Mouse (Mus musculus) MEL (cell line): ENCODE measurements at regions not wholly inside any gene's neighbourhood (a gene's known extent, or its start where the extent isn't known, plus 50 kb on each side); places are given as distances from the start of the nearest gene placed in this dataset.

Experiments used
- DNase-seq: peaks from one replicate; pipeline ENCODE4 v3.0.0; 2011; ENCODE audit warnings: low read depth, low spot score
- H3K27ac ChIP-seq: 2 replicates; pipeline ENCODE4 v1.5.1; 2012; ENCODE audit warnings: low read depth, mild to moderate bottlenecking, control low read depth, low read length, moderate library complexity; ENCODE audit not compliant: control insufficient read depth
- H3K27me3 ChIP-seq, 2 experiments: fragments of 150-350 bp in 1 of 2; sonication (generic) in 1 of 2; 2 replicates each; pipeline ENCODE4 v1.6.1; 2012; ENCODE audit warnings: low read length in 2 of 2, mild to moderate bottlenecking in 2 of 2, improper control_type of control experiment in 1 of 2, moderate library complexity in 1 of 2; ENCODE audit not compliant: insufficient read depth in 2 of 2, control insufficient read depth in 1 of 2
- H3K36me3 ChIP-seq, 2 experiments: 2 replicates each; pipeline ENCODE4 v1.6.1; 2012 to 2014; ENCODE audit warnings: low read length in 2 of 2, improper control_type of control experiment in 1 of 2, inconsistent platforms in 1 of 2, mild to moderate bottlenecking in 1 of 2; ENCODE audit not compliant: insufficient read depth in 2 of 2, control insufficient read depth in 1 of 2
- H3K4me1 ChIP-seq, 2 experiments: fragments of 150-350 bp in 1 of 2; sonication (generic) in 1 of 2; 2 replicates each; pipeline ENCODE4 v1.6.1; 2012; ENCODE audit warnings: low read length in 2 of 2, improper control_type of control experiment in 1 of 2, mild to moderate bottlenecking in 1 of 2; ENCODE audit not compliant: insufficient read depth in 2 of 2, control insufficient read depth in 1 of 2
- H3K4me3 ChIP-seq, 2 experiments: fragments of 150-350 bp in 1 of 2; sonication (generic) in 1 of 2; 2 replicates each; pipeline ENCODE4 v1.5.1; 2012; ENCODE audit warnings: low read depth in 2 of 2, low read length in 2 of 2, mild to moderate bottlenecking in 2 of 2, moderate library complexity in 2 of 2, control low read depth in 1 of 2, improper control_type of control experiment in 1 of 2; ENCODE audit not compliant: control insufficient read depth in 1 of 2, insufficient read depth in 1 of 2
- H3K79me2 ChIP-seq: 2 replicates; pipeline ENCODE4 v1.6.1; 2012; ENCODE audit warnings: mild to moderate bottlenecking, low read length, moderate library complexity; ENCODE audit not compliant: control insufficient read depth, poor library complexity, insufficient read depth
- H3K9ac ChIP-seq: 2 replicates; pipeline ENCODE4 v1.6.1; 2012; ENCODE audit warnings: low read depth, mild to moderate bottlenecking, control low read depth, low read length, moderate library complexity; ENCODE audit not compliant: control insufficient read depth, poor library complexity, severe bottlenecking
- H3K9me3 ChIP-seq: fragments of 150-350 bp; sonication (generic); replicated peaks from 2 replicates; pipeline ENCODE4 v1.6.1; 2012; ENCODE audit warnings: mild to moderate bottlenecking, low read length, improper control_type of control experiment, moderate library complexity; ENCODE audit not compliant: insufficient read depth
- CHD1 ChIP-seq: IDR thresholded peaks from 2 replicates; pipeline ENCODE4 v1.6.1; 2012; ENCODE audit warnings: low read depth, mild to moderate bottlenecking, inconsistent platforms, low read length, improper control_type of control experiment
- CHD2 ChIP-seq: IDR thresholded peaks from 2 replicates; pipeline ENCODE4 v1.6.1; 2011; ENCODE audit warnings: low read length, improper control_type of control experiment
- EP300 ChIP-seq, 2 experiments: IDR thresholded peaks; 2 replicates each; pipeline ENCODE4 v1.6.1; 2011; ENCODE audit warnings: improper control_type of control experiment in 2 of 2, low read length in 2 of 2, low read depth in 1 of 2, mild to moderate bottlenecking in 1 of 2
- ETS1 ChIP-seq: IDR thresholded peaks from 2 replicates; pipeline ENCODE4 v1.6.1; 2012; ENCODE audit warnings: low read depth, mild to moderate bottlenecking, inconsistent platforms, low read length, improper control_type of control experiment, moderate library complexity
- GABPA ChIP-seq: IDR thresholded peaks from 2 replicates; pipeline ENCODE4 v1.6.1; 2012; ENCODE audit warnings: low read depth, mild to moderate bottlenecking, inconsistent platforms, low read length, improper control_type of control experiment, moderate library complexity
- HCFC1 ChIP-seq: IDR thresholded peaks from 2 replicates; pipeline ENCODE4 v1.6.1; 2012; ENCODE audit warnings: low read depth, mild to moderate bottlenecking, inconsistent platforms, low read length, improper control_type of control experiment, moderate library complexity
- KAT2A ChIP-seq: conservative IDR thresholded peaks from 2 replicates; pipeline ENCODE4 v1.6.1; 2012; ENCODE audit warnings: low read depth, low read length, improper control_type of control experiment, inconsistent platforms
- MAFK ChIP-seq: IDR thresholded peaks from 2 replicates; pipeline ENCODE4 v1.6.1; 2011; ENCODE audit warnings: low read depth, mild to moderate bottlenecking, low read length, improper control_type of control experiment, borderline replicate concordance
- MAX ChIP-seq: IDR thresholded peaks from 2 replicates; pipeline ENCODE4 v1.6.1; 2011; ENCODE audit warnings: low read length, improper control_type of control experiment
- MYB ChIP-seq: IDR thresholded peaks from 2 replicates; pipeline ENCODE4 v1.6.1; 2011; ENCODE audit warnings: mild to moderate bottlenecking, low read depth, low read length, improper control_type of control experiment
- MYC ChIP-seq: IDR thresholded peaks from 2 replicates; pipeline ENCODE4 v1.6.1; 2011; ENCODE audit warnings: low read depth, mild to moderate bottlenecking, low read length, improper control_type of control experiment, moderate library complexity
- NELFE ChIP-seq: IDR thresholded peaks from 2 replicates; pipeline ENCODE4 v1.6.1; 2011; ENCODE audit warnings: low read depth, low read length, improper control_type of control experiment
- NRF1 ChIP-seq: IDR thresholded peaks from 2 replicates; pipeline ENCODE4 v1.6.1; 2014; ENCODE audit warnings: low read depth, mild to moderate bottlenecking, inconsistent platforms, low read length, improper control_type of control experiment, moderate library complexity; ENCODE audit not compliant: poor library complexity, insufficient read depth, severe bottlenecking
- POLR2A ChIP-seq, 2 experiments: IDR thresholded peaks; 2 replicates each; pipeline ENCODE4 v1.6.1; 2011 to 2012; ENCODE audit warnings: low read length in 2 of 2, mild to moderate bottlenecking in 2 of 2, control low read depth in 1 of 2, improper control_type of control experiment in 1 of 2, low read depth in 1 of 2, moderate library complexity in 1 of 2; ENCODE audit not compliant: control insufficient read depth in 1 of 2, insufficient read depth in 1 of 2, poor library complexity in 1 of 2
- POLR2AphosphoS2 ChIP-seq: IDR thresholded peaks from 2 replicates; pipeline ENCODE4 v1.6.1; 2011; ENCODE audit warnings: low read length, improper control_type of control experiment
- POLR2AphosphoS5 ChIP-seq: IDR thresholded peaks from 2 replicates; pipeline ENCODE4 v1.6.1; 2012; ENCODE audit warnings: low read depth, borderline replicate concordance, mild to moderate bottlenecking, inconsistent platforms, low read length, moderate library complexity, mixed read lengths
- RCOR1 ChIP-seq: IDR thresholded peaks from 2 replicates; pipeline ENCODE4 v1.6.1; 2012; ENCODE audit warnings: low read depth, mild to moderate bottlenecking, inconsistent platforms, low read length, improper control_type of control experiment
- SIN3A ChIP-seq: IDR thresholded peaks from 2 replicates; pipeline ENCODE4 v1.6.1; 2012; ENCODE audit warnings: low read length, improper control_type of control experiment, inconsistent platforms
- TBP ChIP-seq: IDR thresholded peaks from 2 replicates; pipeline ENCODE4 v1.8.0; 2011; ENCODE audit warnings: low read depth, low read length, improper control_type of control experiment
- TCF12 ChIP-seq: IDR thresholded peaks from 2 replicates; pipeline ENCODE4 v1.6.1; 2014; ENCODE audit warnings: low read depth, mild to moderate bottlenecking, inconsistent platforms, low read length, improper control_type of control experiment, moderate library complexity
- USF1 ChIP-seq: IDR thresholded peaks from 2 replicates; pipeline ENCODE4 v1.6.1; 2014; ENCODE audit warnings: low read depth, mild to moderate bottlenecking, inconsistent platforms, low read length, improper control_type of control experiment, moderate library complexity
- ZC3H11A ChIP-seq: IDR thresholded peaks from 2 replicates; pipeline ENCODE4 v1.6.1; 2012; ENCODE audit warnings: low read depth, mild to moderate bottlenecking, inconsistent platforms, low read length, improper control_type of control experiment
- ZMIZ1 ChIP-seq: IDR thresholded peaks from 2 replicates; pipeline ENCODE4 v1.6.1; 2012; ENCODE audit warnings: low read depth, mild to moderate bottlenecking, inconsistent platforms, low read length, improper control_type of control experiment, moderate library complexity

- H3K9me3 ChIP-seq: no peaks in the 10 kb centered on the region
- H3K4me3 ChIP-seq: no peak overlapping the region
- H3K27ac ChIP-seq: no peak overlapping the region
- no peaks in the 10 kb centered on the region for H3K27me3 ChIP-seq
- no peaks in the 10 kb centered on the region for H3K36me3 ChIP-seq
- H3K79me2 ChIP-seq: no peaks in the 10 kb centered on the region
- H3K9ac ChIP-seq: no peak overlapping the region
- DNase-seq: no peak
- no peaks in the 10 kb centered on the region for H3K4me1 ChIP-seq
- TF ChIP-seq CHD2 (no peak), NELFE (no peak), MYB (no peak), GABPA (no peak), POLR2A (IDR thresholded peaks at IDR 0.05; ENCODE audit: control insufficient read depth in 1 of 2, insufficient read depth in 1 of 2, low read depth in 1 of 2, low read length in 2 of 2, poor library complexity in 1 of 2) (no peak), CHD1 (no peak)
Observed at GRCm38 (mm10) chr3:52662164-52662908, 354.7 kb downstream of the Cog6 start.

GRCm38 (mm10) chr3:52653006-52653405, 364.0 kb downstream of the Cog6 start:
- H3K9ac ChIP-seq: no peak overlapping the region
- no peaks in the 10 kb centered on the region for H3K9me3 ChIP-seq
- no peaks in the 10 kb centered on the region for H3K27me3 ChIP-seq
- no peak for TF ChIP-seq KAT2A
- no peak for TF ChIP-seq RCOR1
- no peak for TF ChIP-seq MAX
- TF ChIP-seq NRF1: no peak
- TF ChIP-seq EP300 (IDR thresholded peaks at IDR 0.05; ENCODE audit: low read depth in 1 of 2, low read length in 2 of 2): no peak
- no peak for TF ChIP-seq POLR2AphosphoS2
- TF ChIP-seq MAFK: no peak
- no peak for TF ChIP-seq HCFC1
- TF ChIP-seq ZMIZ1: no peak
- no peak for TF ChIP-seq SIN3A
- TF ChIP-seq CHD2: no peak
- no peak for TF ChIP-seq GABPA
- no peak for TF ChIP-seq ETS1
- no peak for TF ChIP-seq TCF12
- no peak for TF ChIP-seq USF1
- TF ChIP-seq MYC: no peak
- TF ChIP-seq ZC3H11A: no peak
- TF ChIP-seq TBP: no peak
- no peak for TF ChIP-seq POLR2AphosphoS5
- TF ChIP-seq, all 39 proteins: peak for 0
- H3K4me1 ChIP-seq: no peaks in the 10 kb centered on the region
- no peaks in the 10 kb centered on the region for H3K79me2 ChIP-seq
- no peak for DNase-seq
- no peaks in the 10 kb centered on the region for H3K36me3 ChIP-seq
- no peak overlapping the region for H3K27ac ChIP-seq
- no peak overlapping the region for H3K4me3 ChIP-seq
